ENCODE assay signal across 21 mouse cellular contexts in genomic region chr4:6532441-6532840, GRCm38 (mm10).
"Had no signal": no experiment of that assay in that cellular context is flagged by ENCODE, and none has a peak within 500 bp of the region (broad histone marks: within the 10 kb centered on the region; RNA-seq: fewer than 3 reads in every experiment).

No protein-coding gene starts in this region.

- H3K36me3 ChIP-seq: lung, embryonic 15.5 days; midbrain, embryonic 10.5 days; midbrain, embryonic 12.5 days; neural tube, embryonic 13.5 days; neural tube, embryonic 15.5 days had no signal

- ATAC-seq: lung, postnatal 0 days; midbrain, embryonic 16.5 days had no signal

- H3K27me3 ChIP-seq: lung, embryonic 15.5 days; midbrain, embryonic 12.5 days; neural tube, embryonic 13.5 days; neural tube, embryonic 15.5 days had no signal

- H3K9me3 ChIP-seq: lung, embryonic 15.5 days; midbrain, embryonic 10.5 days; midbrain, embryonic 12.5 days; neural tube, embryonic 13.5 days; neural tube, embryonic 15.5 days had no signal

- H3K4me3 ChIP-seq: lung, embryonic 15.5 days; midbrain, embryonic 10.5 days; midbrain, embryonic 12.5 days; myocyte; neural tube, embryonic 13.5 days; neural tube, embryonic 15.5 days had no signal

- DNase-seq: lung, adult 2 months; lung, postnatal 14 days; lung, postnatal 36 days; midbrain, embryonic 14.5 days; retina, postnatal 1 day; right cerebral cortex, adult 18-20 months; right cerebral cortex, postnatal 25 days; right cerebral cortex, postnatal 4 days; spleen, adult 18-20 months; thymus, adult 18-20 months; thymus, postnatal 14 days; thymus, postnatal 4 days had no signal

- H3K27ac ChIP-seq: lung, embryonic 15.5 days; macrophage; midbrain, embryonic 10.5 days; midbrain, embryonic 12.5 days; neural tube, embryonic 13.5 days; neural tube, embryonic 15.5 days had no signal

- H3K4me1 ChIP-seq: lung, embryonic 15.5 days; midbrain, embryonic 10.5 days; midbrain, embryonic 12.5 days; neural tube, embryonic 13.5 days; neural tube, embryonic 15.5 days had no signal
